Mouse (Mus musculus): ENCODE measurements around the gene Cnot11.

DNA sequence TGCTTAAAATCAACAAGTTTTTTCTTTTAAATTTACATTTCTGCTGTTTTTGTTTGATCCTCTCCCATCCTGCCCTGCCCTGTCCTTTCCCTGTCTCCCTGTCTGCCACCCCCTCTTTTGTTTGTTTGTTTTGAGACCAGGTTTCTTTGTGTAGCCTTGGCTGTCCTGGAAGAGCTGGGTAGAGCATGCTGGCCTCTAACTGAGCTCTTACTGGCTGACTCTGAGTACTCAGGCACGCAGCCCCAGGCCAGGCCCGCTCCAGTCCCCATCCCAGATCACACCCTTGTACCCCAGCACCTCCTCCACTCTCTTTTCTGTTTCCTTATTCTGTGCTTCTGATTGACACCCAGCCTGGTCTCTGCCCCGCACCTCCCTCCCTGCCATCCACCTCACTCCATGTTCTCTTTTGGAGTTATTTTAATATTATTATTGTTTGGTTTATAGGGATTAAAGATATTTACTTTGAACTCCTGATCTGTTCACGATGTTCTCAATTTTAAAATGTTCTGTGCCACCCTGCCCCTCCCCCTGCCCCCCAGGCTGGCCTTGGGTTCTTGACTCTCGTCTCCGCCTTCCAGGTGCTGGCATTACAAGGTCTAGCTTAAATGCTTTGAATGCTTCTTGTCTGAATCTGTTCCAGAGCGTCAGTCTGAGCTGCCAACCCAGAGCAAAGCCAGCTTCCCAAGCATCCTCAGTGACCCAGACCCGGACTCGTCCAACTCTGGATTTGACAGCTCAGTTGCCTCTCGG lies 3.0 kb downstream of the Cnot11 start:
- TF ChIP-seq CTCF (IDR thresholded peaks at IDR 0.05; ENCODE audit: insufficient read depth, low read length) (no peak), POLR2A (IDR thresholded peaks at IDR 0.05; ENCODE audit: borderline replicate concordance, extremely low read depth, low read depth, low read length) (no peak)
